Mouse (Mus musculus) small intestine, adult 2 months (tissue): Measurements from ENCODE around the gene Atp13a1. TPM values are rescaled to one million over a fixed set of nuclear protein-coding genes. Genes with fewer than 3 reads are reported as not detected.

Experiments used
- H3K27ac ChIP-seq: fragments of 200-500 bp; 2 replicates; pipeline ENCODE4 v1.5.1; 2012; ENCODE audit warnings: low read depth, low read length, control low read depth, inconsistent platforms; ENCODE audit not compliant: insufficient read depth
- H3K27me3 ChIP-seq: fragments of 200-500 bp; 2 replicates; pipeline ENCODE4 v1.6.1; 2012; ENCODE audit warnings: mild to moderate bottlenecking, moderate library complexity, low read length, inconsistent platforms; ENCODE audit not compliant: control insufficient read depth, insufficient read depth
- H3K36me3 ChIP-seq: fragments of 200-500 bp; 2 replicates; pipeline ENCODE4 v1.6.1; 2012; ENCODE audit warnings: mild to moderate bottlenecking, low read length, control low read depth, inconsistent platforms; ENCODE audit not compliant: control insufficient read depth, insufficient read depth
- H3K4me1 ChIP-seq: fragments of 200-500 bp; 2 replicates; pipeline ENCODE4 v1.6.1; 2012; ENCODE audit warnings: low read length, inconsistent platforms, mixed read lengths; ENCODE audit not compliant: control insufficient read depth, insufficient read depth, insufficient read length
- H3K4me3 ChIP-seq: fragments of 200-500 bp; 2 replicates; pipeline ENCODE4 v1.5.1; 2012; ENCODE audit warnings: low read depth, mild to moderate bottlenecking, control low read depth, inconsistent platforms, low read length, moderate library complexity
- CTCF ChIP-seq: fragments of 200-500 bp; IDR thresholded peaks from 2 replicates; pipeline ENCODE4 v1.5.1; 2012; ENCODE audit warnings: low read depth, mild to moderate bottlenecking, control low read depth, inconsistent platforms, low read length, moderate library complexity, mixed read lengths; ENCODE audit not compliant: insufficient replicate concordance, insufficient read length; ENCODE audit errors: extremely low read depth
- POLR2A ChIP-seq: fragments of 200-500 bp; IDR thresholded peaks from 2 replicates; pipeline ENCODE4 v1.6.1; 2012; ENCODE audit warnings: low read depth, mild to moderate bottlenecking, control low read depth, inconsistent platforms, low read length, moderate library complexity
- WGBS: fragments of 180-500 bp; shearing (Covaris S2); methylation state at CpG from one replicate; pipeline ENCODE4 v1.1.7; 2018; 5-methylcytosine and 5-hydroxymethylcytosine counted together
- polyA plus RNA-seq: library from polyadenylated mRNA; depleted of rRNA; stranded (reverse); fragments of >200 nt; gene quantifications from 2 replicates; pipeline ENCODE4 v1.2.3, GENCODE M21; 2012

Gene Atp13a1
- polyA plus RNA-seq, 1 experiment = 102 TPM

DNA sequence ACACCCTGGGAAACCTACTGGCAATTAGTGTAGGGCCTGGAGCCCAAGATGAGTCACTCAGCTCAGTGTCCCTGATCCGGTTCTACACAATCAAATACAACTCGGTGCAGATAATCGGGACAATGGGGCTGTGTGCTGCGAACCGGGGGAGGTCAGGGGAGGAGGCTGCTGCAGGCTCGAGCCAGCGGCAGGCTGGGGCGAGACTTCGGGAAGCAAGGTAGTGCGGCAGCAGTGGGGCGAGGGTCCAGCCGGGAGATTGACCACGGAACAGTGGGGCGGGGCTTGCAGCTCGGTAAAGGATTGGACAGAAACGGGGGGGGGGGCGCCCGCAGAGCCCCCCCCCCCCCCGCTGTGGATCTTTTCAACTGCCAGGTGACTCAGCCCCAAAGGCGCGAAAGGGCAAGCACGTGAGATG is 31.0 kb downstream of the Atp13a1 start:
- H3K27me3 ChIP-seq = no peaks in the 10 kb centered on the region
- peaks cover 26% of the 10 kb centered on the region for H3K4me1 ChIP-seq
- H3K27ac ChIP-seq = no peak overlapping the region
- H3K36me3 ChIP-seq = peaks cover 11% of the 10 kb centered on the region
- peak overlapping the region; percentile 73 for H3K4me3 ChIP-seq
- TF ChIP-seq POLR2A (no peak), CTCF (no peak)
- under 1% methylated on average over 16 of the region's 22 CpGs for WGBS

- 3% methylated on average over 33 of the region's 35 CpGs for WGBS
- H3K4me1 ChIP-seq = peaks cover 21% of the 10 kb centered on the region
- peak within 1 kb of the TSS; percentile 73 for H3K4me3 ChIP-seq
- no peak within 1 kb of the TSS for H3K27ac ChIP-seq
- TF ChIP-seq CTCF = no peak
- no peak for TF ChIP-seq POLR2A
- no peaks in the 10 kb centered on the region for H3K27me3 ChIP-seq
- peaks cover 6% of the 10 kb centered on the region; the same call in 1 of the 2 replicates for H3K36me3 ChIP-seq
Observed at GRCm38 (mm10) chr8:69822386-69823191, 31.6 kb downstream of the Atp13a1 start, which contains the start of gene Lpar2. Gene Lpar2 (plus strand): TSS chr8:69822429.

GRCm38 (mm10) chr8:69826371-69826770 is 35.4 kb downstream of the Atp13a1 start:
- TF ChIP-seq CTCF = no peak
- no peak for TF ChIP-seq POLR2A
- no peak overlapping the region for H3K27ac ChIP-seq
- no peaks in the 10 kb centered on the region for H3K36me3 ChIP-seq
- peaks cover 15% of the 10 kb centered on the region for H3K4me1 ChIP-seq
- no peak overlapping the region for H3K4me3 ChIP-seq
- WGBS = 82% methylated on average over 12 of the region's 12 CpGs
- H3K27me3 ChIP-seq = no peaks in the 10 kb centered on the region

DNA sequence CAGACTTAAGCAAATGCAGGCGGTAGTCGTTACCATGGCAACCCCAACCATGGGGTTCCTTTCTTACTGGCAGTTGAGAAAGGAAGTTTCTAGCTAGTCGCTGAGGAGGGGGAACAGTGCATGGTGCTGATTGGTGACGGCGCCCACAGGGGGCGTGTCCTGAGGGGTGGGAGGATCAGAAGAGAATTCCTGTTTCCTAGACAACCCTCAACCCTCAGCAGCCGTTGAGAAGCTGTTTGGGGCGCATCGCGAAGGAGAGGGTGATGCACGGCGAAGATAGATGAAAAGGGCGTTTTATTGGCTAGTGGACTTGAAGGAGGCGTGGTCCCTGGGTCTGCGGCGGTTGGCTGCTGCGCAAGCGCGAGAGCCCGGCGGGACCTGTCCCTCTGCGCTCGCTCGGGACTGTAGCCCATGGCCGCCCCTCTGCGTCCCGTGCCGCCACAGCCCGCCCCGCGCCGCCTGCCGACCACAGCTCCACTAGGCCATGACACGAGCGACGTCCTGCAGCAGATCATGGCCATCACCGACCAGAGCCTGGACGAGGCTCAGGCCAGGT is 41.4 kb downstream of the Atp13a1 start, which contains the start of gene Pbx4:
Gene Pbx4, plus strand, starts transcription at position 194 of the 556 bp plus-strand sequence.
- Histone ChIP-seq H3K27ac (no peak within 1 kb of the TSS), H3K4me1 (0 out of 2 replicates have a peak, but pooled peaks cover 3% of the 10 kb centered on the region), H3K4me3 (peak within 1 kb of the TSS; percentile 72), H3K27me3 (no peaks in the 10 kb centered on the region), H3K36me3 (no peaks in the 10 kb centered on the region)
- TF ChIP-seq POLR2A = no peak
- TF ChIP-seq CTCF = no peak
- WGBS = under 1% methylated on average over 38 of the region's 38 CpGs

DNA sequence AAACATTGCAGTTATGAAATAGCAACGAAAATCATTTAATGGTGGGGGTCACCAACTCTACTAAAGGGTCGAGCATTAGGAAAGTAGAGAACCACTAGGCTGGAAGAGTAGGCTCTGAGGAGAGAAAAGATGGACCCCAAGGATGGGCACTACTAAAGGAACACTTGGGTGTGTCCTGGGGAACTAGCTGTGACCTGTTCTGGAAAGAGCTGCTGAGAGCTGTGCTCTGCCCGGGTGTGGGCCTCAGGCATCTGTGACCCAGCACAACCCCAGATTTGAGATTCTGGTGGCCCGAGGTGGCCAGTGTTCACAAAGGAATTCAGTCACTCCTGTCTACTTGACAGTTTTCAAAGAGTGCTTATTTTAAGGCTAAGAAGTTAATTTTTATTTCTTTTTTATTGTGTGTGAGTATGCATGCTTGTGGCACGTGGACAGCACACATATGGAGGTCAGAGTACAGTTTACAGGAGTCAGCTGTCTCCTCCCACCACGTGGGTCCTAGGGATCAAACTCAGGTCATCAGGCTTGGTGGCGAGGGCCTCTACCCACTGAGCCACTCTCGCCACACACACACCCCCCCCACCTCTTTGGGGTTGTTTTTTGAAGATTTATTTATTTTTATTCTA is 46.2 kb downstream of the Atp13a1 start:
- 48% methylated on average over 8 of the region's 8 CpGs for WGBS
- 0 out of 2 replicates have a peak, but pooled peaks cover 3% of the 10 kb centered on the region for H3K4me1 ChIP-seq
- no peak overlapping the region for H3K4me3 ChIP-seq
- H3K27me3 ChIP-seq = no peaks in the 10 kb centered on the region
- H3K36me3 ChIP-seq = no peaks in the 10 kb centered on the region
- no peak overlapping the region for H3K27ac ChIP-seq
- TF ChIP-seq CTCF (no peak), POLR2A (no peak)

DNA sequence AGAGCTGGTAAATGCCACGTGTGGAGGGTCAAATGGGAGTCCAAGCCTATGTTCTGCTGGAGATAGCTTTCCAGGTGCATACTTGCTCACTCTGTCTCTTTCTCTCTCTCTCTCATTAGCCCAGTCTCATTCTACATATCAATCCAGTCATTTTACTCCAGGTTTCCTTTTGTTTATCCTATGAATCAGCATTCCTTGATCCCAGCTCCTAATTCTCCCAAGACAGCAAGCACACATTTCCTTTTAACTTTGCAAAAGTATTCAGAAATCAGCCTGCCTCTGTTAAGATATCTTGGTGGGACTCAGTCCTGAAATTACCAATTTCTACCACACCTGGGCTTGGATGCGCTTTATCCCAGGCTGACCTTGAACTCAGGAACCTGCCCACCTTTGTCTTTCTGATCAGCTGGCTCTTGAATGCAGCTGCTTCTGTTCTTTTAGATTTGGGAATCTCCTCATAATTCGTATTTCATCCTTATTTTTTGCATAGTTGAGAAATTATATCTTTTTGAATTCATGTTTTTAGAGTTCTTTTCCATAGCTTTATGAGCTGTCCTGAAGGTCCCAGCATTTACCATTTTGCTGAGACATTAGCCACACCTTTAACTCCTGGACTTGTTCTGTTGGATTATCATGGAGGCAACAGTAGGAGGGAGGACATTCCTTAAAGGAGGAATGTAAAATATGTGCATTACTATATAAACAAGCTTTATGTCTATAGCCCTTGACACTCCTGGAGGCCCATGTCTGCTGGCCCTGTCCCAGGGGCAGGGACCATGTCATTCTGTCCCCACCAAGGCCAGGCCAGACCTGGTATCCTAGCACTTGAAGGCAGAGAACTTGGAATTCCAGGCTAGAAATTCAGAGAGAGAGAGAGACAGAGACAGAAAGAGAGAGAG is 56.5 kb downstream of the Atp13a1 start:
- Histone ChIP-seq H3K4me1 (peaks cover 5% of the 10 kb centered on the region; the same call in 1 of the 2 replicates), H3K36me3 (no peaks in the 10 kb centered on the region), H3K27me3 (no peaks in the 10 kb centered on the region), H3K27ac (no peak overlapping the region), H3K4me3 (no peak overlapping the region)
- 76% methylated on average over 3 of the region's 3 CpGs for WGBS
- TF ChIP-seq POLR2A (no peak), CTCF (no peak)
